Mouse (Mus musculus): ENCODE measurements around the gene Rab29.
"Not testable (repeated sequence)": the region's sequence is repeated elsewhere in the genome, so short reads cannot be mapped to it uniquely, and the experiment has no call there.

Rab29 gene

GRCm38 (mm10) chr1:131867093-131867945, at the start of gene Rab29:
Rab29 (plus strand) TSS chr1:131867224.
- peak; percentile 96 for DNase-seq (ENCODE audit: low read depth)

GRCm38 (mm10) chr1:131820353-131820752, 46.7 kb upstream of the Rab29 start:
- not testable (repeated sequence) for DNase-seq (ENCODE audit: low read depth)

GRCm38 (mm10) chr1:131820887-131821328, 46.1 kb upstream of the Rab29 start:
- peak; percentile 70 for DNase-seq (ENCODE audit: low read depth)

- no peak for DNase-seq (ENCODE audit: low read depth)
These were observed 44.7 kb upstream of the Rab29 start for GRCm38 (mm10) chr1:131822292-131822691.

GRCm38 (mm10) chr1:131822856-131823492, 44.0 kb upstream of the Rab29 start:
- DNase-seq (ENCODE audit: low read depth), result no peak

GRCm38 (mm10) chr1:131823563-131823962, 43.5 kb upstream of the Rab29 start:
- DNase-seq (ENCODE audit: low read depth), result no peak

GRCm38 (mm10) chr1:131824528-131825181, 42.4 kb upstream of the Rab29 start:
- DNase-seq (ENCODE audit: low read depth), result no peak

- DNase-seq (ENCODE audit: low read depth), result peak; percentile 76
These were observed 39.7 kb upstream of the Rab29 start, which contains the start of gene Slc41a1 for GRCm38 (mm10) chr1:131827207-131827786. Slc41a1 (plus strand) TSS chr1:131827493.

- peak; percentile 99 for DNase-seq (ENCODE audit: low read depth)
These were observed 39.2 kb upstream of the Rab29 start for GRCm38 (mm10) chr1:131827787-131828258.

GRCm38 (mm10) chr1:131828297-131829126, 38.5 kb upstream of the Rab29 start:
- no peak for DNase-seq (ENCODE audit: low read depth)

- DNase-seq (ENCODE audit: low read depth), result no peak
These were observed 37.7 kb upstream of the Rab29 start for GRCm38 (mm10) chr1:131829279-131829678.

GRCm38 (mm10) chr1:131830561-131830960, 36.5 kb upstream of the Rab29 start:
- DNase-seq (ENCODE audit: low read depth), result no peak

GRCm38 (mm10) chr1:131830971-131831641, 35.9 kb upstream of the Rab29 start:
- no peak for DNase-seq (ENCODE audit: low read depth)

- peak; percentile 35 for DNase-seq (ENCODE audit: low read depth)
These were observed 30.0 kb upstream of the Rab29 start for GRCm38 (mm10) chr1:131837035-131837434.

GRCm38 (mm10) chr1:131838542-131838941, 28.5 kb upstream of the Rab29 start:
- DNase-seq (ENCODE audit: low read depth), result no peak

- DNase-seq (ENCODE audit: low read depth), result no peak
These were observed 27.7 kb upstream of the Rab29 start for GRCm38 (mm10) chr1:131839279-131839678.

- no peak for DNase-seq (ENCODE audit: low read depth)
These were observed 24.8 kb upstream of the Rab29 start for GRCm38 (mm10) chr1:131842221-131842620.

GRCm38 (mm10) chr1:131843758-131844157, 23.3 kb upstream of the Rab29 start:
- no peak for DNase-seq (ENCODE audit: low read depth)

- DNase-seq (ENCODE audit: low read depth), result no peak
These were observed 22.1 kb upstream of the Rab29 start for GRCm38 (mm10) chr1:131844883-131845282.

- DNase-seq (ENCODE audit: low read depth), result peak; percentile 57
These were observed 20.8 kb upstream of the Rab29 start for GRCm38 (mm10) chr1:131846255-131846654.

- DNase-seq (ENCODE audit: low read depth), result no peak
These were observed 5.2 kb upstream of the Rab29 start for GRCm38 (mm10) chr1:131861811-131862210.

All from induced T-regulatory cell, adult 2 months (primary cell).